9 mouse cellular contexts compared by ENCODE assay signal in the genomic region with DNA sequence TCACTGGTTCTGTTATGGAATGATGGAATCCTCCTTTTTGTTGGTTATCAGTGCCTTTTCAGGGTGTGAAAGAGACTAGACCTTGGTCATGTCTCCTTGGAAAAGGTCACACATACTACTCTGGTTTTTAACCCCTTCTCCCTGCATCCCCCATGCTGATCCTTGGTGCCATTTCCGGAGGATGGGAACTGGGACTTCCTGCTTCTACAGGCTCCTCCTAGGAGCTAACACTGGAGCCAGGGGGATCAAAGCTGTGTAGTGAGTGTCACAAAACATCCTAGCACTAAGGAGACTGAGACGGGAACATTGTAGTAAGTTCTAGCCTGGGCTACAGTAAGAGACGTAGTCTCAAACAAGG. TPM values are rescaled to one million over a fixed set of nuclear protein-coding genes. Genes with fewer than 3 reads are reported as not detected.
DNase-seq lines count a peak whose midpoint lies in the region; ATAC-seq and TF ChIP-seq lines count a peak whose summit lies in the region.
"Had no signal": no experiment of that assay in that cellular context is flagged by ENCODE, and none has a peak within 500 bp of the region (broad histone marks: within the 10 kb centered on the region; RNA-seq: fewer than 3 reads in every experiment).

No protein-coding gene starts in this region.

- no peaks in the 10 kb centered on the region for H3K4me1 ChIP-seq in cerebellum, adult 2 months (ENCODE audit: control insufficient read depth, insufficient read depth, low read length)
- no peaks in the 10 kb centered on the region; the same call in 1 of the 2 replicates for H3K4me1 ChIP-seq in spleen, adult 2 months (ENCODE audit: control insufficient read depth, insufficient read depth, insufficient read length)
- peaks cover 3% of the 10 kb centered on the region; the same call in 1 of the 2 replicates for H3K4me1 ChIP-seq in limb, embryonic 14.5 days (ENCODE audit: control insufficient read depth, insufficient read depth, low read length)
- H3K4me1 ChIP-seq in stomach, embryonic 16.5 days (ENCODE audit: control insufficient read depth, insufficient read depth, low read length): peaks cover 3% of the 10 kb centered on the region; the same call in 1 of the 2 replicates

- no peak for TF ChIP-seq CTCF in cerebellum, adult 2 months (IDR thresholded peaks at IDR 0.05; ENCODE audit: borderline replicate concordance, insufficient read depth, low read depth, low read length)
- TF ChIP-seq CTCF in spleen, adult 2 months (IDR thresholded peaks at IDR 0.05; ENCODE audit: extremely low read depth, insufficient read depth, insufficient read length, insufficient replicate concordance): no peak

- H3K4me3 ChIP-seq in cerebellum, adult 2 months (replicated peaks; ENCODE audit: insufficient read depth, low read depth, low read length): peak overlapping the region; percentile 27
- peak overlapping the region; percentile 23; the same call in 1 of the 2 replicates for H3K4me3 ChIP-seq in spleen, adult 2 months (ENCODE audit: extremely low read depth, insufficient read depth, insufficient read length)
- peak overlapping the region; percentile 19 for H3K4me3 ChIP-seq in limb, embryonic 14.5 days (replicated peaks; ENCODE audit: low read length)
- H3K4me3 ChIP-seq in stomach, embryonic 16.5 days (replicated peaks; ENCODE audit: low read length): peak overlapping the region; percentile 17

- no peak for TF ChIP-seq POLR2A in cerebellum, adult 2 months (IDR thresholded peaks at IDR 0.05; ENCODE audit: borderline replicate concordance, insufficient read depth, low read length)
- TF ChIP-seq POLR2A in spleen, adult 2 months (IDR thresholded peaks at IDR 0.05; ENCODE audit: low read depth, low read length): no peak
- no peak for TF ChIP-seq POLR2A in limb, embryonic 14.5 days (IDR thresholded peaks at IDR 0.05; ENCODE audit: borderline replicate concordance, extremely low read depth, insufficient read depth, insufficient read length)

- ATAC-seq in limb, embryonic 14.5 days (ENCODE audit: low FRiP score, low read depth): peak; percentile 7
- ATAC-seq in stomach, embryonic 16.5 days (ENCODE audit: insufficient read depth, low FRiP score): peak; percentile 21; the same call in 1 of the 2 replicates

- H3K27me3 ChIP-seq in cerebellum, adult 2 months (ENCODE audit: control insufficient read depth, insufficient read depth, low read length): no peaks in the 10 kb centered on the region; the same call in 1 of the 2 replicates
- no peaks in the 10 kb centered on the region for H3K27me3 ChIP-seq in spleen, adult 2 months (ENCODE audit: control insufficient read depth, insufficient read depth, low read length)
- H3K27me3 ChIP-seq in limb, embryonic 14.5 days (ENCODE audit: control insufficient read depth, insufficient read depth, low read length): no peaks in the 10 kb centered on the region
- no peaks in the 10 kb centered on the region for H3K27me3 ChIP-seq in stomach, embryonic 16.5 days (ENCODE audit: control insufficient read depth, insufficient read depth, low read length)

- H3K9me3 ChIP-seq in limb, embryonic 14.5 days (ENCODE audit: control insufficient read depth, low read length): no peaks in the 10 kb centered on the region
- H3K9me3 ChIP-seq in stomach, embryonic 16.5 days (replicated peaks; ENCODE audit: control insufficient read depth, low read length): no peaks in the 10 kb centered on the region

- no peaks in the 10 kb centered on the region for H3K36me3 ChIP-seq in spleen, adult 2 months (ENCODE audit: control insufficient read depth, insufficient read depth, low read length)
- no peaks in the 10 kb centered on the region for H3K36me3 ChIP-seq in limb, embryonic 14.5 days (ENCODE audit: control insufficient read depth, insufficient read depth, low read length)
- H3K36me3 ChIP-seq in stomach, embryonic 16.5 days (ENCODE audit: control insufficient read depth, insufficient read depth, low read length): no peaks in the 10 kb centered on the region

- WGBS in cerebellum, adult 2 months: 5% methylated on average over 3 of the region's 3 CpGs
- WGBS in spleen, adult 2 months: 31% methylated on average over 3 of the region's 3 CpGs
- 3% methylated on average over 3 of the region's 3 CpGs for WGBS in limb, embryonic 14.5 days
- WGBS in stomach, embryonic 16.5 days: 3% methylated on average over 3 of the region's 3 CpGs

- no peak for DNase-seq in cerebellum, adult 2 months
- no peak for DNase-seq in cerebellum, postnatal 4 days (ENCODE audit: low spot score in 2 of 2)
- DNase-seq in spleen, adult 2 months (ENCODE audit: low read depth in 1 of 2, low spot score in 2 of 2): no peak
- no peak for DNase-seq in spleen, postnatal 14 days (ENCODE audit: low spot score in 2 of 2)
- no peak for DNase-seq in limb, embryonic 14.5 days (ENCODE audit: low spot score)
- no peak for DNase-seq in urinary bladder, postnatal 14 days (ENCODE audit: low spot score)
- DNase-seq in right cerebral cortex, postnatal 4 days: no peak

- peak overlapping the region; percentile 47 for H3K4me2 ChIP-seq in limb, embryonic 14.5 days (replicated peaks; ENCODE audit: low read depth, low read length, severe bottlenecking)
- peak overlapping the region; percentile 46 for H3K4me2 ChIP-seq in stomach, embryonic 16.5 days (ENCODE audit: low read depth, low read length)

- no peak overlapping the region for H3K9ac ChIP-seq in limb, embryonic 14.5 days (ENCODE audit: low read depth, low read length, severe bottlenecking)
- H3K9ac ChIP-seq in stomach, embryonic 16.5 days (ENCODE audit: low read length): peak overlapping the region; percentile 78

- peak overlapping the region; percentile 100 for H3K27ac ChIP-seq in cerebellum, adult 2 months (ENCODE audit: insufficient read depth, low read length)
- peak overlapping the region; percentile 96; the same call in 1 of the 2 replicates for H3K27ac ChIP-seq in spleen, adult 2 months (ENCODE audit: insufficient read depth, low read length)
- peak overlapping the region; percentile 97 for H3K27ac ChIP-seq in limb, embryonic 14.5 days (replicated peaks; ENCODE audit: low read depth, low read length)
- peak overlapping the region; percentile 96 for H3K27ac ChIP-seq in stomach, embryonic 16.5 days (ENCODE audit: low read length)

RNA-seq across cellular contexts. Expression of gene Arl4d, which starts 7.8 kb away (rescaled TPM):
- 14.5 and 16.6 TPM in 2 replicates for polyA plus RNA-seq in cerebellum, adult 2 months (2012; rRNA removed)
- polyA plus RNA-seq in spleen, adult 2 months (2012; rRNA removed): 9.1 and 11.5 TPM in 2 replicates
- polyA plus RNA-seq in limb, embryonic 14.5 days (2012; rRNA removed): 3.0 and 4.2 TPM in 2 replicates
- polyA plus RNA-seq in limb, embryonic 14.5 days (2014; fragmentation: Nextera tagmentation; extraction: Ambion mirVana): 2.5 and 3.6 TPM in 2 replicates
- polyA plus RNA-seq in stomach, embryonic 16.5 days (2015; fragmentation: Nextera tagmentation; extraction: Ambion mirVana): 8.2 and 8.5 TPM in 2 replicates

RNA-seq across cellular contexts. Expression of gene Rdm1, which starts 30.5 kb away (rescaled TPM):
- 13.7 and 13.9 TPM in 2 replicates for polyA plus RNA-seq in cerebellum, adult 2 months (2012; rRNA removed)
- 17.6 and 18.8 TPM in 2 replicates for polyA plus RNA-seq in spleen, adult 2 months (2012; rRNA removed)
- polyA plus RNA-seq in limb, embryonic 14.5 days (2012; rRNA removed): 35.5 and 36.0 TPM in 2 replicates
- polyA plus RNA-seq in limb, embryonic 14.5 days (2014; fragmentation: Nextera tagmentation; extraction: Ambion mirVana): 39.2 and 39.4 TPM in 2 replicates
- 39.6 and 40.8 TPM in 2 replicates for polyA plus RNA-seq in stomach, embryonic 16.5 days (2015; fragmentation: Nextera tagmentation; extraction: Ambion mirVana)

RNA-seq across cellular contexts. Expression of gene Gm11634, which starts 58.5 kb away (rescaled TPM):
- not detected in 2 replicates for polyA plus RNA-seq in cerebellum, adult 2 months (2012; rRNA removed)
- polyA plus RNA-seq in spleen, adult 2 months (2012; rRNA removed): not detected in 2 replicates
- not detected in 2 replicates for polyA plus RNA-seq in limb, embryonic 14.5 days (2012; rRNA removed)
- not detected in 2 replicates for polyA plus RNA-seq in limb, embryonic 14.5 days (2014; fragmentation: Nextera tagmentation; extraction: Ambion mirVana)
- not detected in 2 replicates for polyA plus RNA-seq in stomach, embryonic 16.5 days (2015; fragmentation: Nextera tagmentation; extraction: Ambion mirVana)
- polyA plus RNA-seq: C2C12 had no signal
